Mouse (Mus musculus): Measurements from ENCODE around the gene Rpl23. TPM values are rescaled to one million over a fixed set of nuclear protein-coding genes. Genes with fewer than 3 reads are reported as not detected.

Gene Rpl23
- polyA plus RNA-seq, 1 experiment from 2014 or later, result 277 TPM

DNA sequence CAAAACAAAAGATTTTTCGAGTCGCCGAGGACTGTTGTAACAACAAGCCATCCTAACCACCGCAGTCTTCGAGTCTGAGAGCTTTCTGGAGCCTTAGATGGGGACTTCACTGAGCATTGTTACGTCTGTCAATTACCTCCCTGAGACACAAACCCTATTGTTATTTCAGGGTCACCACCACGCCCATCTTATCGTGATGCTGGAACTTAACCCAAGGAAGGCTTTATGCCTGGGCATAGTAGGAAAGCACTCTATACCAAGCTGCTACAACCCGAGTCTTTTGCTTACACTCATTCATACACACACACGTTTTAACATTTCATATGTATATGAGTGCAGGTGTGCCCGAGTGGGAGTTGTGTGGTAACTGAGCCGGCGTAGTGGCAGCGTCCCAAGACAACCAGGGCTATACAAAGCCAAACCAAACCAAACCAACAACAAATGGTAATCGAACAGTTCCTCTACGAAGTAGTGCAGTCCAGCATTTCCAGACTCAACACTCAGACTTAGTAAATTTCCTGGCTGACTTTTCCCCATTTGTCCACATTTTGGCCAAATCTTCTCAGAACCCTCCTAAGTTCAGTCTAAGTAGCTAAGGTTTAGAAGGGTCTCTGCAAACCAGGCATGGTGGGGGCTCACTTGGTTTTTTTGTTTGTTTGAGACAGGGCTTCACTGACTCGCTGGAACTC lies 6.3 kb downstream of the Rpl23 start, which contains the start of gene 1700001P01Rik:
Gene 1700001P01Rik (minus strand): TSS at position 111 of the 689 bp plus-strand sequence.
- Histone ChIP-seq H3K4me3 (no peak within 1 kb of the TSS), H3K27me3 (replicated peaks) (no peaks in the 10 kb centered on the region), H3K9me3 (no peaks in the 10 kb centered on the region), H3K4me1 (peaks cover 17% of the 10 kb centered on the region), H3K36me3 (replicated peaks) (peaks cover 39% of the 10 kb centered on the region), H3K9ac (no peak within 1 kb of the TSS), H3K4me2 (no peak within 1 kb of the TSS), H3K27ac (no peak within 1 kb of the TSS)
- no peak for ATAC-seq (replicated peaks)
- WGBS, result 41% methylated on average over 17 of the region's 17 CpGs

GRCm38 (mm10) chr11:97775186-97775585 lies 7.1 kb downstream of the Rpl23 start:
- 78% methylated on average over 13 of the region's 13 CpGs for whole genome bisulfite sequencing
- Histone ChIP-seq H3K4me3 (no peak overlapping the region), H3K36me3 (replicated peaks) (peaks cover 31% of the 10 kb centered on the region), H3K4me2 (no peak overlapping the region), H3K9ac (no peak overlapping the region), H3K27me3 (replicated peaks) (no peaks in the 10 kb centered on the region), H3K27ac (no peak overlapping the region), H3K9me3 (no peaks in the 10 kb centered on the region), H3K4me1 (peaks cover 9% of the 10 kb centered on the region)
- no peak for ATAC-seq (replicated peaks)

DNA sequence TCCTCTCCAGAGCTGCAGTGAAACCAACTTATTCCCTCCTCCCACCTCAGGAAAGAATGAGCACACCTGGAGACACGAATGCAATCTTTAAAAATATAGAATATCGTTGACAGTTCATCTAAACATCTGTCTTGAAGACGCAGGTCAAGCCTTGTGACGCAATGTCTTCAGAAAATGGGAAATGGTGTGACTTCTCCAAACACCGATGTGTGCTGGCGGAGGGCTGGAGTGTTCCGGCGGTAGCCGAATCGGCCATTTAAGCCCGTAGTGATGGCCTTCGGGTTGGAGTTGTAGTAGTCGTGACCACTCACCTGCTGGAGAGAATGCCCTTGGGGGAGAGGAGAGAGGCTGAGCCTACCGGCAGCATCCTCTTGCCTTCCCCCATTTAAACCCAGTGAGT lies 10.8 kb downstream of the Rpl23 start:
- WGBS, result 86% methylated on average over 14 of the region's 14 CpGs
- Histone ChIP-seq H3K4me2 (no peak overlapping the region), H3K4me1 (peaks cover 4% of the 10 kb centered on the region; the same call in 1 of the 2 replicates), H3K27me3 (replicated peaks) (no peaks in the 10 kb centered on the region), H3K27ac (no peak overlapping the region), H3K9me3 (no peaks in the 10 kb centered on the region), H3K36me3 (replicated peaks) (no peaks in the 10 kb centered on the region), H3K4me3 (no peak overlapping the region), H3K9ac (no peak overlapping the region)
- ATAC-seq (replicated peaks), result no peak

GRCm38 (mm10) chr11:97769704-97770103 lies 12.5 kb downstream of the Rpl23 start:
- H3K9ac ChIP-seq, result no peak overlapping the region
- H3K36me3 ChIP-seq (replicated peaks), result no peaks in the 10 kb centered on the region
- no peak overlapping the region for H3K4me2 ChIP-seq
- ATAC-seq (replicated peaks), result no peak
- 40% methylated on average over 2 of the region's 2 CpGs for WGBS
- no peak overlapping the region for H3K4me3 ChIP-seq
- H3K4me1 ChIP-seq, result peaks cover 17% of the 10 kb centered on the region
- H3K27me3 ChIP-seq (replicated peaks), result no peaks in the 10 kb centered on the region
- H3K9me3 ChIP-seq, result no peaks in the 10 kb centered on the region
- H3K27ac ChIP-seq, result no peak overlapping the region

- peak within 1 kb of the TSS; percentile 82 for H3K4me3 ChIP-seq
- ATAC-seq (replicated peaks), result peak; percentile 97
- peak within 1 kb of the TSS; percentile 81 for H3K4me2 ChIP-seq
- peaks cover 22% of the 10 kb centered on the region for H3K36me3 ChIP-seq (replicated peaks)
- under 1% methylated on average over 38 of the region's 38 CpGs for WGBS
- no peaks in the 10 kb centered on the region for H3K27me3 ChIP-seq (replicated peaks)
- peak within 1 kb of the TSS; percentile 90 for H3K27ac ChIP-seq
- H3K9me3 ChIP-seq, result no peaks in the 10 kb centered on the region
- peaks cover 23% of the 10 kb centered on the region for H3K4me1 ChIP-seq
- peak within 1 kb of the TSS; percentile 91 for H3K9ac ChIP-seq
Observed at GRCm38 (mm10) chr11:97766154-97766881, 15.9 kb downstream of the Rpl23 start, which contains the start of gene Cwc25. TSS of gene Cwc25 (minus strand) at chr11:97766556.

DNA sequence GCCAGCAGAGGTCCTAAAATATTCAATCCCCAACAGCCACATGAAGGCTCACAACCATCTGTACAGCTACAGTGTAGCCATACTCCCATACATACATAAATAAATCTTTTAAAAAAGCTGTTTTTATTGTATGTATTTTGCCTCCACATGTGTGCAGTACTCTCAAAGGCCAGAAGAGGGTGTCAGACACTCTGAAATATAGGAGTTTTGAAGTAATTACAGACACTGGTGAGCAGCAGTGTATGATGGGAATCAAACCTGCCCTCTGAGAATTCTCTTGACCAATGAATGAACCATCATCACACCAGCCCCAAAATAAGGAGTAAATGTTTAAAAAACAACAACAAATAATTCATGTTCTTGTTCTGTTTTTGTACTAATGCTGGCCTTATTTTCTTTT lies 20.6 kb downstream of the Rpl23 start:
- no peaks in the 10 kb centered on the region for H3K9me3 ChIP-seq
- no peak overlapping the region for H3K4me2 ChIP-seq
- peaks cover 29% of the 10 kb centered on the region for H3K36me3 ChIP-seq (replicated peaks)
- H3K4me1 ChIP-seq, result peaks cover 19% of the 10 kb centered on the region
- no peaks in the 10 kb centered on the region for H3K27me3 ChIP-seq (replicated peaks)
- H3K4me3 ChIP-seq, result no peak overlapping the region
- H3K9ac ChIP-seq, result no peak overlapping the region
- ATAC-seq (replicated peaks), result no peak
- H3K27ac ChIP-seq, result no peak overlapping the region

DNA sequence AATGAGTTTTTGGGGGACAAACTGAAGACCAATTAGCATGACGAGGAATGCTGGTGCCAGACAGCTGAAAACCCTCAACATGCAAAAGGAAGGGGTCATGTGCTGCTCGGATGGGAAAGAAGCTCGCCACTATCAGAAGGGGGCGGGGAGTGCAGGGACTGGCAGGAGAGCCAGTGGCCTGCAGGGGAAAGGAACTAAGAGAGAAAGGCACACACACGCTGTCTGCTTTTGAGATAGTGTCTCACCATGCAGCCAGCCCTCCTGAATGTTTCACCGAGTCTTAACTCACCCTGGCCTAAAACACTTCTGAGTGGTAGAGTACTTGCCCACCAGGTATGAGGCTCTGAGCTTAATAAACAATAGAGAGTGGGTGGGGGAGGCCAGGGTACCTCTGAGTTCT lies 23.3 kb downstream of the Rpl23 start:
- no peak for ATAC-seq (replicated peaks)
- H3K9me3 ChIP-seq, result no peaks in the 10 kb centered on the region
- no peaks in the 10 kb centered on the region for H3K4me1 ChIP-seq
- no peaks in the 10 kb centered on the region for H3K27me3 ChIP-seq (replicated peaks)
- no peak overlapping the region for H3K9ac ChIP-seq
- no peak overlapping the region for H3K4me2 ChIP-seq
- H3K4me3 ChIP-seq, result no peak overlapping the region
- H3K27ac ChIP-seq, result no peak overlapping the region
- H3K36me3 ChIP-seq (replicated peaks), result peaks cover 39% of the 10 kb centered on the region
- WGBS, result 89% methylated on average over 6 of the region's 6 CpGs

GRCm38 (mm10) chr11:97758125-97758524 lies 24.1 kb downstream of the Rpl23 start:
- no peak overlapping the region for H3K27ac ChIP-seq
- WGBS, result 94% methylated on average over 1 of the region's 1 CpGs
- H3K4me2 ChIP-seq, result no peak overlapping the region
- no peaks in the 10 kb centered on the region for H3K27me3 ChIP-seq (replicated peaks)
- peaks cover 42% of the 10 kb centered on the region for H3K36me3 ChIP-seq (replicated peaks)
- H3K4me1 ChIP-seq, result no peaks in the 10 kb centered on the region
- H3K9me3 ChIP-seq, result no peaks in the 10 kb centered on the region
- H3K4me3 ChIP-seq, result no peak overlapping the region
- no peak overlapping the region for H3K9ac ChIP-seq
- ATAC-seq (replicated peaks), result no peak

DNA sequence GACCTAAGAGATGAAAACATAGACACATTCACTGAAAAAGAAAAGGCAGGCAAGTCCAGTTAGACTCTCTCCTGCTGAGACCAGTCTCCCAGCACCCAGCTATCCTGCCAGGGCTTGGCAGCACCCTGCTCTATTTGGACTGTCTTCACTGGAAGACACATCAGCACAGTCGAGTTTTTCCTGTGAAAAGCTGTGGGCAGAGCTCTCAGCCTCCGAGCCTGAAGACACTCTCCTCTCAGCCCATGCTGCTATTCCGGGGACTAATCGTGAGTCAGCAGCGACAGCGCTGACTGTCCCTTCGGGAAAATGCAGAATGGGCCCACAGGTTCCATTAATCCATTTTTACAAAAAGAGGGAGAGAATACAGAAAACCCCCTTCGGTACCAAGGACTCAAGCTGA lies 29.0 kb downstream of the Rpl23 start:
- Histone ChIP-seq H3K4me1 (no peaks in the 10 kb centered on the region), H3K27ac (no peak overlapping the region), H3K4me3 (no peak overlapping the region), H3K27me3 (replicated peaks) (no peaks in the 10 kb centered on the region), H3K36me3 (replicated peaks) (peaks cover 56% of the 10 kb centered on the region), H3K9me3 (no peaks in the 10 kb centered on the region), H3K4me2 (no peak overlapping the region), H3K9ac (no peak overlapping the region)
- ATAC-seq (replicated peaks), result no peak
- 91% methylated on average over 8 of the region's 8 CpGs for WGBS

DNA sequence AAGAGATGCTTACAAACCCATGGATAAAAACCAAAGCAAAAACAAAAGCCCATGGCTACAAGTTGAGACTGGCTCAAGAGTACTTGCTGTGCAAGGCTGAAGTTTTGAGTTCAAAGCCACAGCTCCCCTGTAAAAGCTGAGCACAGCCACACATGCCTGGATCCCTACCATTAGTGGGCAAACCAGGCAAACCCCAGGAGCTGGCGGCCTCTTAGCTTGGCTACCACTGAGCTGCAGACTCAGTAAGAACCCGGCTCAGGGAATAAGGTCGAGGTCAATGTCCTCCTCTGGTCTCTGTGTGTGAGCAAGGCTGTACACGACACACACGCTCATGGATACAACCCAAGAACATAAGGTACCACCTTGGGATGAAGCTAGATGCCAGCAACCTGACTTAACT lies 33.7 kb downstream of the Rpl23 start:
- H3K36me3 ChIP-seq (replicated peaks), result peaks cover 49% of the 10 kb centered on the region

GRCm38 (mm10) chr11:97747773-97748172 lies 34.5 kb downstream of the Rpl23 start:
- Histone ChIP-seq H3K27me3 (replicated peaks) (no peaks in the 10 kb centered on the region), H3K27ac (no peak overlapping the region), H3K4me1 (peaks cover 10% of the 10 kb centered on the region), H3K4me3 (no peak overlapping the region), H3K4me2 (no peak overlapping the region), H3K9ac (no peak overlapping the region), H3K36me3 (replicated peaks) (peaks cover 42% of the 10 kb centered on the region), H3K9me3 (no peaks in the 10 kb centered on the region)
- no peak for ATAC-seq (replicated peaks)
- 92% methylated on average over 8 of the region's 8 CpGs for WGBS

More for the DNA sequence above, 33.7 kb downstream of the Rpl23 start:
- Histone ChIP-seq H3K4me2 (no peak overlapping the region), H3K4me3 (no peak overlapping the region), H3K27me3 (replicated peaks) (no peaks in the 10 kb centered on the region), H3K27ac (no peak overlapping the region), H3K4me1 (peaks cover 3% of the 10 kb centered on the region), H3K9me3 (no peaks in the 10 kb centered on the region), H3K9ac (no peak overlapping the region)
- no peak for ATAC-seq (replicated peaks)
- WGBS, result 94% methylated on average over 5 of the region's 5 CpGs

DNA sequence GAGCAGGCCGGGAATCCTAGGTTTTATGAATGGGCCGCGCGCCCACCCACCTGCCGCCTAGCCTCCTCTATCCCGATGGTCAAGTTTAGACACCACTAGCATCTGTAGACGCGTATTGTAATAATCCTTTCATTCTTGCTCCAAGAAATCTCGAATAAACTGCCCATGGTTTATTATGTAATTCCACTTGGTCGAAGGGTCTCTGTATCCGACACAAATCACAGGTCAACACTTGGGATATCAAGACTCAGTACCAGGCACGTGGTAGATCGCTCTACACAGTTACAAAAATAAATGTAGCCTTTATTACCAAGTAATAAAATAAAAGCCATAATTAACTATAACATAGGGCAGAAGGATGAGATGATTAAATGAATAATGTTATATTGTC lies 36.9 kb downstream of the Rpl23 start:
- 10% methylated on average over 13 of the region's 13 CpGs for WGBS
- Histone ChIP-seq H3K36me3 (replicated peaks) (peaks cover 25% of the 10 kb centered on the region; the same call in 1 of the 2 replicates), H3K4me2 (peak overlapping the region; percentile 63), H3K9me3 (no peaks in the 10 kb centered on the region), H3K27me3 (replicated peaks) (no peaks in the 10 kb centered on the region), H3K27ac (peak overlapping the region; percentile 100), H3K9ac (no peak overlapping the region; the same call in 1 of the 2 replicates), H3K4me1 (peaks cover 27% of the 10 kb centered on the region), H3K4me3 (peak overlapping the region; percentile 89)
- peak; percentile 24; the same call in 1 of the 2 replicates for ATAC-seq (replicated peaks)
